Mouse (Mus musculus) stomach, embryonic 14.5 days (tissue): Measurements from ENCODE around the gene H2-Eb2. TPM values are rescaled to one million over a fixed set of nuclear protein-coding genes. Genes with fewer than 3 reads are reported as not detected.
A peak's percentile ranks its signal among the peaks of the same experiment; 100 is the strongest.
"Not testable (repeated sequence)": the region's sequence is repeated elsewhere in the genome, so short reads cannot be mapped to it uniquely, and the experiment has no call there.

Experiments
- ATAC-seq: fragments of 200-750 bp; cut with Nextera tagmentation; 2 replicates; pipeline ENCODE4 v1.8.0; 2017; ENCODE audit warnings: low read depth, moderate TSS enrichment; ENCODE audit not compliant: insufficient number of reproducible peaks, insufficient read depth, low FRiP score
- H3K27ac ChIP-seq: fragments of 300-500 bp; sonication (generic); 2 replicates; pipeline ENCODE4 v1.5.1; 2014; ENCODE audit warnings: mild to moderate bottlenecking, low read length, moderate library complexity, mixed read lengths
- H3K27me3 ChIP-seq: fragments of 300-500 bp; sonication (generic); 2 replicates; pipeline ENCODE4 v1.6.1; 2014; ENCODE audit warnings: low read length, control low read depth, mixed read lengths; ENCODE audit not compliant: control insufficient read depth, insufficient read depth
- H3K36me3 ChIP-seq: fragments of 300-500 bp; sonication (generic); 2 replicates; pipeline ENCODE4 v1.6.1; 2014; ENCODE audit warnings: mild to moderate bottlenecking, control low read depth, low read length, moderate library complexity, mixed read lengths; ENCODE audit not compliant: control insufficient read depth, insufficient read depth
- H3K4me1 ChIP-seq: fragments of 300-500 bp; sonication (generic); 2 replicates; pipeline ENCODE4 v1.6.1; 2014; ENCODE audit warnings: low read length, control low read depth, mixed read lengths; ENCODE audit not compliant: control insufficient read depth, insufficient read depth
- H3K4me2 ChIP-seq: fragments of 300-500 bp; sonication (generic); replicated peaks from 2 replicates; pipeline ENCODE4 v1.6.1; 2014; ENCODE audit warnings: low read depth, low read length, control low read depth
- H3K4me3 ChIP-seq: fragments of 300-500 bp; sonication (generic); 2 replicates; pipeline ENCODE4 v1.5.1; 2014; ENCODE audit warnings: low read depth, low read length, control low read depth
- H3K9ac ChIP-seq: fragments of 300-500 bp; sonication (generic); replicated peaks from 2 replicates; pipeline ENCODE4 v1.6.1; 2014; ENCODE audit warnings: low read depth, mild to moderate bottlenecking, control low read depth, low read length, moderate library complexity, mixed read lengths
- H3K9me3 ChIP-seq: fragments of 300-500 bp; sonication (generic); 2 replicates; pipeline ENCODE4 v1.6.1; 2016; ENCODE audit warnings: low read depth, low read length, control low read depth; ENCODE audit not compliant: control insufficient read depth
- WGBS: fragments of 180-500 bp; shearing (Covaris S2); extraction: QIAGEN DNeasy Blood & Tissue Kit; methylation state at CpG from one replicate; pipeline ENCODE4 v1.1.7; 2014; 5-methylcytosine and 5-hydroxymethylcytosine counted together
- polyA plus RNA-seq: library from polyadenylated mRNA; unstranded; fragments of >200 nt; fragmentation: Nextera tagmentation; extraction: Ambion mirVana; gene quantifications from 2 replicates; pipeline ENCODE4 v1.2.1, GENCODE M21; 2014

H2-Eb2 gene
- polyA plus RNA-seq, 1 experiment from 2014 or later, result not detected

DNA sequence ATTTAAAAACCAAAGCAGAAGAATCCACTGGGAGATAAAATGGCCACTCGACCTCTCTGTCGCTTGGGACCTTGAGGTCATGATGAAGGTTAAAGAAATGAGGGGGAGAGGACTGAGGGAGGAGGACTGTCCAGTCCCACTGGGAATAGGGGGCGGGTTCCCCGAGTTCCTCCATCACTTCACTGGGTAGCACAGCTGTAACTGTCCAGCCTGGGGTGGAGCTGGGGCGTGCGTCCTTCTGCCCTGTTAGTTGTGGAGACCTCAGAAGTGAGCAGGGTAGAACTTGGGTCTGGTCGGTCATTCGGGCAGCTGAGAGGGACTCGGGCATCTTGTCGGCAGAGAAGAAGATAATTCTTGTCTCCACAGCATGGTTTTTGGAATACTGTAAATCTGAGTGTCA lies 16.2 kb upstream of the H2-Eb2 start:
- Histone ChIP-seq H3K4me3 (peak overlapping the region; percentile 54), H3K4me2 (peak overlapping the region; percentile 69), H3K4me1 (no peaks in the 10 kb centered on the region), H3K27ac (no peak overlapping the region), H3K9me3 (no peaks in the 10 kb centered on the region), H3K9ac (peak overlapping the region; percentile 49), H3K36me3 (no peaks in the 10 kb centered on the region), H3K27me3 (no peaks in the 10 kb centered on the region)
- ATAC-seq, result no peak
- WGBS, result 27% methylated on average over 10 of the region's 10 CpGs

DNA sequence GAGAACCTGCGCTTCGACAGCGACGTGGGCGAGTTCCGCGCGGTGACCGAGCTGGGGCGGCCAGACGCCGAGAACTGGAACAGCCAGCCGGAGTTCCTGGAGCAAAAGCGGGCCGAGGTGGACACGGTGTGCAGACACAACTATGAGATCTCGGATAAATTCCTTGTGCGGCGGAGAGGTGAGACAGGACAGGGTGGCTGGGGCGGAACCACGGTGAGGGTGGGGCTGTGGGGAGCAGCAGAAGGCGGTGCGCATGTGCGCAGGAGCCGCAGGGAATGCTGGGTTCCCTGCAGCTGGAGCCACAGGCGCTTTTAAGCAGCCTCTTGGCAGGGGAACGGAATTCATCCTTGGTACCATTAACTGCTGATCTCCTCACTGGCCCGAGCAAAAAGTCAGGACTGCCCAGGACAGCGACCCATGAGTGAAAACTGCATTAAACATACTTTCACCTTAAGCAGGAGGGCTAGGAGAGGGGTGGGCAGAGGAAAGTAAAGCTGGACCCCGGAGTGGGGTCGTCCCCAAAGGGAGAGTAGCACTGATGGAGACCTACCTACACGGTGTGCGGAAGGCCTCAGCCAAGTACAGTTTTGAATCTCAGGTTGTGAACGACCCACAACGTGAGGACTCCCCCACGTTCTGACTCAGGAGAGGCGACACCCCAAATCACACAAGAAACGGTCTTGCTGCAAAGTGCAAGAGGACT lies 15.6 kb upstream of the H2-Eb2 start:
- H3K36me3 ChIP-seq, result no peaks in the 10 kb centered on the region
- H3K9ac ChIP-seq, result peak overlapping the region; percentile 49
- H3K4me2 ChIP-seq, result peak overlapping the region; percentile 69
- peak overlapping the region; percentile 54 for H3K4me3 ChIP-seq
- 20% methylated on average over 38 of the region's 38 CpGs for WGBS
- ATAC-seq, result peak; percentile 75
- H3K27me3 ChIP-seq, result no peaks in the 10 kb centered on the region
- no peaks in the 10 kb centered on the region for H3K9me3 ChIP-seq
- no peak overlapping the region for H3K27ac ChIP-seq
- H3K4me1 ChIP-seq, result no peaks in the 10 kb centered on the region

- H3K4me3 ChIP-seq, H3K9ac ChIP-seq, ATAC-seq, H3K36me3 ChIP-seq, H3K4me2 ChIP-seq, H3K4me1 ChIP-seq, H3K9me3 ChIP-seq, H3K27me3 ChIP-seq, H3K27ac ChIP-seq: not testable (repeated sequence)
- 81% methylated on average over 3 of the region's 3 CpGs for WGBS
Observed at GRCm38 (mm10) chr17:34310526-34310925, 14.9 kb upstream of the H2-Eb2 start.

DNA sequence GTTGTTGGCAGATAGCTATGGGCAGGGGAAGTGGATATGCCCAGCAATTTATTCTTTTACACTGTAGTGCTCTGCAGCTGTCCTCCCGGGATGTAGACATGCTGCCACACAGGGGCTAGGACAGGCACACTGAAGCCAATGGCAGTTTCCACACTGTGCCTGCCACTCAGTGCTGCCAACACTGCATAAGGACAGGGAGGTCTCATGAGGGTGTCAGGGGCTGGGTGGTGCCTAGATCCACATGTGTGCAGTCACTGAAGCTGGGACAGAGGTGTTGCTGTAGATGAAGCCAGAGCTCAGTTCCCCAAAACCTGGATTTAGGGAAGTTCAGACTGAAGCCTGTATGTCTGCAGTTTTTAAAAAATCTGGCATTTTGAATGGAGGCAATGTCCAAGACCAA lies 13.3 kb upstream of the H2-Eb2 start:
- Histone ChIP-seq H3K27ac (no peak overlapping the region), H3K27me3 (no peaks in the 10 kb centered on the region), H3K4me3 (no peak overlapping the region), H3K9ac (no peak overlapping the region), H3K9me3 (no peaks in the 10 kb centered on the region), H3K4me1 (no peaks in the 10 kb centered on the region), H3K36me3 (no peaks in the 10 kb centered on the region), H3K4me2 (no peak overlapping the region)
- no peak for ATAC-seq
- WGBS, result 78% methylated on average over 1 of the region's 1 CpGs

DNA sequence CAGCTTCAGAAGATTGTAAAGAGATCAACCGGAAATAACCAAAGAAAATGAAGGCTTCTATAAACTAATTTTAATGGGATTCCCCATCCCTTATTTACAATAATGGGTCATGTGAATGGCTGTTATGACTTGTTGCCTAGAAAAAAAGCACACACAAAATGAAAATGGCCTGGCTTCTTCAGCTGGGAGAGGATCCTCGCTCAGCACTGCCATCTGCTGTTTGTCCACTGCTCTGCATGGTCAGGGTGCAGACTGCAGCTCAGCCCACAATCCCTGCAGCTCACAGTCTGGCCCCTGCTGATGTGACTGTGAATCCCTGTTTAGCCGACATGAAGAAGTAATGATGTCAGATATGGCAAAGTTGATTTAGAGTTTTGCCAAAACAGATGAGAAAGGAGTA lies 12.1 kb upstream of the H2-Eb2 start:
- ATAC-seq, result no peak
- Histone ChIP-seq H3K36me3 (no peaks in the 10 kb centered on the region), H3K27me3 (no peaks in the 10 kb centered on the region), H3K4me3 (no peak overlapping the region), H3K9me3 (no peaks in the 10 kb centered on the region), H3K4me2 (no peak overlapping the region), H3K9ac (no peak overlapping the region), H3K4me1 (no peaks in the 10 kb centered on the region), H3K27ac (no peak overlapping the region)
- WGBS, result 28% methylated on average over 3 of the region's 3 CpGs

DNA sequence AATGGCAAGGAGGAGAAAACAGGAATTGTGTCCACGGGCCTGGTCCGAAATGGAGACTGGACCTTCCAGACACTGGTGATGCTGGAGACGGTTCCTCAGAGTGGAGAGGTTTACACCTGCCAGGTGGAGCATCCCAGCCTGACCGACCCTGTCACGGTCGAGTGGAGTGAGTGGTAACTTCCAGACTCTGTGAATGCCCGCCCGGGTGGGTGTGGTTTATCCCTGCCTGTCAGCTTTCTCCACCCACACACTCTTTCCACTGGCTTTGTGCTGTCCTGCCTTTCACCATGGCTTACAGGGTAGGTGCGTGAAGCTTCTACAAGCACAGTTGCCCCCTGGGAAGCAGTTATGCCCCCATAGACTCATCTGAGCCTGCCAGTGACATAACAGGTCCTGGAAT lies 11.2 kb upstream of the H2-Eb2 start:
- WGBS, result 67% methylated on average over 9 of the region's 9 CpGs
- no peaks in the 10 kb centered on the region for H3K36me3 ChIP-seq
- ATAC-seq, result no peak
- no peak overlapping the region for H3K27ac ChIP-seq
- H3K4me1 ChIP-seq, result no peaks in the 10 kb centered on the region
- H3K9ac ChIP-seq, result no peak overlapping the region
- no peak overlapping the region for H3K4me2 ChIP-seq
- H3K4me3 ChIP-seq, result no peak overlapping the region
- no peaks in the 10 kb centered on the region for H3K9me3 ChIP-seq
- no peaks in the 10 kb centered on the region for H3K27me3 ChIP-seq

GRCm38 (mm10) chr17:34315512-34315911 lies 10.0 kb upstream of the H2-Eb2 start:
- no peak overlapping the region for H3K27ac ChIP-seq
- 83% methylated on average over 1 of the region's 1 CpGs for WGBS

DNA sequence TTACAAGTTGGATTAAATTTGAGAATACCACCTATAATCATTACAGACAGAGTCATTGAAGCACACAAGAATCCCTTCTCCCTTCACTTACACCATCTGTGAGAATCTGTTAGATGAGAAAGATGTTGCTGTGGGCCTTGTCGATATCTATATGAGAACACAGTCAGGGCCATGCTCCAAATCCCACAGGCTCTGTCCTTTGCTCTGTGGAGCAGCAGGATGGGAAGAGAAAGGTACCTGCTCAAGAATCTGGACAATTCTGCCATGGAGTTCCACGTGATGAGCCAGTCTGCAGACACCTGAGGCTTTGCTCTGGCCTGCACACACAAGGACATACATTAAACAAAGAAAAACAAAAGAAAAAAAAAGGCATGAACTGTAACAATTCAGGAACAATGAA lies 8.8 kb upstream of the H2-Eb2 start:
- H3K9ac ChIP-seq, result no peak overlapping the region
- no peaks in the 10 kb centered on the region for H3K9me3 ChIP-seq
- 68% methylated on average over 2 of the region's 2 CpGs for WGBS
- no peak overlapping the region for H3K27ac ChIP-seq
- H3K4me2 ChIP-seq, result no peak overlapping the region
- no peaks in the 10 kb centered on the region for H3K27me3 ChIP-seq
- ATAC-seq, result no peak
- H3K36me3 ChIP-seq, result no peaks in the 10 kb centered on the region
- H3K4me1 ChIP-seq, result no peaks in the 10 kb centered on the region
- H3K4me3 ChIP-seq, result no peak overlapping the region

More at GRCm38 (mm10) chr17:34315512-34315911, 10.0 kb upstream of the H2-Eb2 start:
- Histone ChIP-seq H3K27me3 (no peaks in the 10 kb centered on the region), H3K9ac (no peak overlapping the region), H3K4me1 (no peaks in the 10 kb centered on the region), H3K4me3 (no peak overlapping the region), H3K9me3 (no peaks in the 10 kb centered on the region), H3K4me2 (no peak overlapping the region), H3K36me3 (no peaks in the 10 kb centered on the region)
- no peak for ATAC-seq

DNA sequence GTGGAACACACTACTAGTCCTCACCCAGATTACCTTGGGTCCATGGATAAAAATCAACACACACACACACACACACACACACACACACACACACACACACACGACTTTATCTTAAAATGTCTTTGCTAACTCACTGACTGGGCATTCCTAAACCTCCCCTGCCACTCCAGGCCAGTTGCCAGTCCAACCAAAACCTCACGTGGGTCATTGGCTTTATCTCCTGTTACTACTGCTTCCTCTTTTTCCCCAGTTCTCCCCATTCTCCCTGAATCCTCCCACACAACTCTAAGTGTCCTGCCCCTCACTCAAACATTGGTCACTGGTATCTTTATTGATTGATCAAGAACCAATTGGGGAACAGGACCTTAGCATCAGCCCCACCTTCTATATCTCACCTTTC lies 8.2 kb upstream of the H2-Eb2 start:
- no peak overlapping the region for H3K9ac ChIP-seq
- H3K4me3 ChIP-seq, result no peak overlapping the region
- 53% methylated on average over 2 of the region's 2 CpGs for WGBS
- no peaks in the 10 kb centered on the region for H3K4me1 ChIP-seq
- H3K9me3 ChIP-seq, result no peaks in the 10 kb centered on the region
- ATAC-seq, result no peak
- H3K4me2 ChIP-seq, result no peak overlapping the region
- no peak overlapping the region for H3K27ac ChIP-seq
- H3K36me3 ChIP-seq, result no peaks in the 10 kb centered on the region
- no peaks in the 10 kb centered on the region for H3K27me3 ChIP-seq
